Mouse (Mus musculus) E14TG2a.4 (cell line): ENCODE results near the gene 1700008O03Rik.

Experiments
- CTCF ChIP-seq: conservative IDR thresholded peaks from 2 replicates; pipeline ENCODE4 v1.5.1; 2014; ENCODE audit warnings: low read length
- NANOG ChIP-seq: IDR thresholded peaks from 2 replicates; pipeline ENCODE4 v1.6.1; 2014; ENCODE audit warnings: borderline replicate concordance, low read length, mixed read lengths
- POU5F1 ChIP-seq: IDR thresholded peaks from 2 replicates; pipeline ENCODE4 v1.6.1; 2014; ENCODE audit warnings: low read length, borderline replicate concordance

- TF ChIP-seq CTCF = no peak
- no peak for TF ChIP-seq NANOG
- no peak for TF ChIP-seq POU5F1
Observed at GRCm38 (mm10) chr7:44312484-44312883, 73.1 kb downstream of the 1700008O03Rik start.
